Mouse (Mus musculus) stomach, postnatal 0 days (tissue): ENCODE results near the gene Gm21680.
"Not testable (repeated sequence)": the region's sequence is repeated elsewhere in the genome, so short reads cannot be mapped to it uniquely, and the experiment has no call there.

ENCODE experiments used
- CTCF ChIP-seq: IDR thresholded peaks from 2 replicates; pipeline ENCODE4 v1.5.1; 2016; ENCODE audit warnings: antibody characterized with exemption, low read depth, mild to moderate bottlenecking, moderate library complexity
- EP300 ChIP-seq: optimal IDR thresholded peaks from 2 replicates; pipeline ENCODE3; 2016; ENCODE audit warnings: antibody characterized with exemption

DNA sequence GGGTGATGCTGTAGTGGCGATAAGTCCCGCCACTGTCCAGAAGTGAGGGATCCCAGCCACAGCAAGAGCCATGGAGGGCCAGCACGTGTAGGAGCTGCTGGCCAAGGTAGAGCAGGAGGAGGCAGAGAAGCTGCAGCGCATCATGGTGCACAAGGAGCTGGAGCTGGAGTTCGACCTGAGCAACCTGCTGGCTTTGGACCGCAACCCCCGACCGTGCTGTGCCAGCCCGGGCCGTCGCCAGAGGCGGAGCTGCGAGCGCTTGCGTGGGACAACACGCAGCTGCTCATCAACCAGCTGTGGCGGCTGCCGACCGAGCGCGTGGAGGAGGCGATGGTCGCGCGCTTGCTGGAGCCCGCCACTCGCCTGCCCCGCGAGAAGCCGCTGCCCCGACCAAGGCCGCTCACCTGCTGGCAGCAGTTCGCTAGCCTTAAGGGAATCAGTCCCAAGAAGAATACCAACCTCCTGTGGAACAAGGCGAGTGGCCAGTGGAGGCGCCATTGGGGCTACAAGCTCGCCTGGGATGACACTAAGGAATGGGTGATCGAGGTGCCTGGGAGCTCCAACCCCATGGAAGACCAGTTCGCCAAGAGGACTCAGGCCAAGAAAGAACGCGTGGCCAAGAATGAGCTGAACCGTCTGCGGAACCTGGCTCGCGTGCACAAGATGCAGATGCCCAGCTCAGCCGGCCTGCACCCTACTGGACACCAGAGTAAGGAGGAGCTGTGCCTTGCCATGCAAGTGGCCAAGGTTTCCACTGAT lies 34.7 kb upstream of the Gm21680 start:
- TF ChIP-seq CTCF, EP300: not testable (repeated sequence)
